Mouse (Mus musculus) kidney, embryonic 16.5 days (tissue): Measurements from ENCODE around the gene Hsd17b12. TPM values are rescaled to one million over a fixed set of nuclear protein-coding genes. Genes with fewer than 3 reads are reported as not detected.
A peak's percentile ranks its signal among the peaks of the same experiment; 100 is the strongest.

Source experiments
- ATAC-seq: fragments of 200-750 bp; cut with Nextera tagmentation; 2 replicates; pipeline ENCODE4 v1.8.0; 2017; ENCODE audit warnings: moderate TSS enrichment; ENCODE audit not compliant: low FRiP score, low TSS enrichment
- H3K27ac ChIP-seq: fragments of 300-500 bp; sonication (generic); 2 replicates; pipeline ENCODE4 v1.5.1; 2014; ENCODE audit warnings: low read length
- H3K27me3 ChIP-seq: fragments of 300-500 bp; sonication (generic); 2 replicates; pipeline ENCODE4 v1.6.1; 2014; ENCODE audit warnings: low read length, control low read depth, mixed read lengths; ENCODE audit not compliant: insufficient read depth
- H3K36me3 ChIP-seq: fragments of 300-500 bp; sonication (generic); 2 replicates; pipeline ENCODE4 v1.6.1; 2014; ENCODE audit warnings: low read length, control low read depth, mixed read lengths; ENCODE audit not compliant: insufficient read depth
- H3K4me1 ChIP-seq: fragments of 300-500 bp; sonication (generic); 2 replicates; pipeline ENCODE4 v1.6.1; 2014; ENCODE audit warnings: low read length, control low read depth, mixed read lengths; ENCODE audit not compliant: insufficient read depth
- H3K4me2 ChIP-seq: fragments of 300-500 bp; sonication (generic); replicated peaks from 2 replicates; pipeline ENCODE4 v1.6.1; 2014; ENCODE audit warnings: low read depth, low read length
- H3K4me3 ChIP-seq: fragments of 300-500 bp; sonication (generic); 2 replicates; pipeline ENCODE4 v1.5.1; 2014; ENCODE audit warnings: mild to moderate bottlenecking, low read length
- H3K9ac ChIP-seq: fragments of 300-500 bp; sonication (generic); replicated peaks from 2 replicates; pipeline ENCODE4 v1.6.1; 2014; ENCODE audit warnings: low read length
- H3K9me3 ChIP-seq: fragments of 300-500 bp; sonication (generic); 2 replicates; pipeline ENCODE4 v1.6.1; 2016; ENCODE audit warnings: low read length, control low read depth
- WGBS: fragments of 180-500 bp; shearing (Covaris S2); extraction: QIAGEN DNeasy Blood & Tissue Kit; methylation state at CpG from one replicate; pipeline ENCODE4 v1.1.7; 2014; 5-methylcytosine and 5-hydroxymethylcytosine counted together
- polyA plus RNA-seq: library from polyadenylated mRNA; unstranded; fragments of >200 nt; fragmentation: Nextera tagmentation; extraction: Ambion mirVana; gene quantifications from 2 replicates; pipeline ENCODE4 v1.2.1, GENCODE M21; 2015

Gene Hsd17b12
- 134 and 146 TPM in 2 replicates for polyA plus RNA-seq

DNA sequence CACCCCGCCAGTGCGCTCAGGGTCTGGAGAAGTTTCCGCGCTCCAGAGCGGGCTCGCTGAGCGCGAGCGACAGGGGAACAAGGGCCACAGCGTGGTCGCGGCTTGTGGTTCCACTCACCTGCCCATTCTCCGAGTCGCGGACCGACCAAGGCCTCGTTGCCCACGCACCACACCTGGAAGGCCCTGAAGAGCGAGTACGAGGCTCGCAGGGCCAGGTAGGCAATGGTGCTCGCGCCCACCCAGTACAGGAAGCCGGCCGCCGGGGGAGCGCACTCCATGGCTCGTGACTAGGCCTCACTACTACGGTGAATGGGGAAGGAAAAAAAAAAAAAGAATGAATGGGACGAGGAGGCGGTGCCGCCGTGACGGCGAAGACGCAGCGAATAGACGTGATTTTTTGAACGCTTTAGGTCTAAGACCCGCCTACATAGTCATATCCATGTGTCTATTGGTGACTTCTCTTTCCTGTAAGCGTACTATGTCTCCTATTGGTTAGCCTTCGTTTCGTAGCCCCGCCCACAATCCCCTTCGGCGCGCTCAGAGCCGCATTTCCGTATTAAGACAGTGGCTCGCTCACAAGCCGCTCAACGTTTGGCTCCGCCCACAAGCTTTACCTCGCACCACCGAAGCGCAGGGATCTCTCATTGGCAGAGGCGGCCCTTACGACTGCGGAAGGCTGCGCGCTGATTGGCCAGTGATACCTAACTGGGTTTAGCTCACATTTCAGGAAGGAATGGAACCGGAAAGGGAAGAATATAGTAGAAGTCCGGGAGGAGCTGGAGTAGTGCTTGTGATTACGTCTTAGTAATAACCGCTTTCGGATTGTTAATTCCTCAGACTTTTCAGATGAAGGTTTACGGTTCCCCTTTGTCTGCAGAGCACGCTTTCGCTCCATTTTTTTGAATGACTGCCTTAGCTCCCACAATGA lies at the start of gene Hsd17b12:
TSS of gene Hsd17b12 (minus strand) at position 373 of the 928 bp plus-strand sequence.
- peak; percentile 100 for ATAC-seq
- H3K36me3 ChIP-seq: no peaks in the 10 kb centered on the region
- H3K9me3 ChIP-seq: no peaks in the 10 kb centered on the region
- peak within 1 kb of the TSS; percentile 97 for H3K4me3 ChIP-seq
- peak within 1 kb of the TSS; percentile 72 for H3K4me2 ChIP-seq
- H3K27me3 ChIP-seq: no peaks in the 10 kb centered on the region
- H3K4me1 ChIP-seq: peaks cover 17% of the 10 kb centered on the region
- H3K9ac ChIP-seq: peak within 1 kb of the TSS; percentile 84
- WGBS: under 1% methylated on average over 69 of the region's 69 CpGs
- peak within 1 kb of the TSS; percentile 93 for H3K27ac ChIP-seq

DNA sequence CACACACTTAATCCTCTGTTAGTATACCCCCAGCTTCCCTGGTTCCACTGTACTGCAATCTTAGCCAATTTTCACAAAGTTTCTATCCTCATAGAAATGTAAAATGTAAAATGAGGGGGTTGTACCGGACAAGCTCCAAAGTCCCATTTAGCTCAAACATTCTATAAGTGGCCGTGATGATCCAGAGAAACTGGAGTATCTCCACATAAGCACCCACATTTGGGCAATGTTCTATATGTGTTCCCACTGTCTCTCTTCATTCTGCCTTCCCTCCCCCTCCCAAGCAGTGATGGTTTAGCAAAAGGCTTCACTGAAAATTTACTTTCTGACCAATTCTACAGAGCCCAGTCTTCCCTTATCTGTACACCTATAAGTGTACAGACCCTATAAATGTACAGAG lies 27.1 kb upstream of the Hsd17b12 start:
- no peaks in the 10 kb centered on the region for H3K36me3 ChIP-seq
- no peak overlapping the region for H3K4me2 ChIP-seq
- no peak overlapping the region for H3K4me3 ChIP-seq
- no peak overlapping the region for H3K27ac ChIP-seq
- WGBS: 79% methylated on average over 2 of the region's 2 CpGs
- no peak overlapping the region for H3K9ac ChIP-seq
- H3K4me1 ChIP-seq: no peaks in the 10 kb centered on the region
- no peak for ATAC-seq
- H3K27me3 ChIP-seq: peaks cover 32% of the 10 kb centered on the region
- no peaks in the 10 kb centered on the region for H3K9me3 ChIP-seq

DNA sequence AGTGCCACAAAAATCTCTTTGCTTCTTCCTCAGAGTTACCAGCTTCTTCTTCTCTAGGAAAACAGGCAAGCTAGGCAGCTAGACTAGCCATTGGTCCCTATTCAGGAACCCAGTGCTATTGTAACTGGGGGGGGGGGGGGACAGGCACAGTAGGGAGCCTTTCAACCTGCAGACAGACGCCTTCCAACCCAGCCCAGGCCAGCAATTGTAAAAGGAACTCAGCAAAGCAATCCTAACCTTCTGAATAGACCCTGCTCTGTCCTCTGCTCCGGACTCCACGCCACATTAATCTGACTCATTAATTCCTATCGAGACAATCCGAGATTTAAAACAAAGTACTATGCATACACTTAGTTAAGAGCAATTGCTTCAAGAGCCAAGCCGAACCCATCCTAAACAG lies 26.4 kb upstream of the Hsd17b12 start:
- WGBS: 14% methylated on average over 6 of the region's 6 CpGs
- Histone ChIP-seq H3K4me3 (no peak overlapping the region), H3K27ac (no peak overlapping the region), H3K4me1 (no peaks in the 10 kb centered on the region), H3K27me3 (peaks cover 30% of the 10 kb centered on the region), H3K36me3 (no peaks in the 10 kb centered on the region), H3K9me3 (no peaks in the 10 kb centered on the region), H3K4me2 (no peak overlapping the region), H3K9ac (no peak overlapping the region)
- ATAC-seq: no peak

DNA sequence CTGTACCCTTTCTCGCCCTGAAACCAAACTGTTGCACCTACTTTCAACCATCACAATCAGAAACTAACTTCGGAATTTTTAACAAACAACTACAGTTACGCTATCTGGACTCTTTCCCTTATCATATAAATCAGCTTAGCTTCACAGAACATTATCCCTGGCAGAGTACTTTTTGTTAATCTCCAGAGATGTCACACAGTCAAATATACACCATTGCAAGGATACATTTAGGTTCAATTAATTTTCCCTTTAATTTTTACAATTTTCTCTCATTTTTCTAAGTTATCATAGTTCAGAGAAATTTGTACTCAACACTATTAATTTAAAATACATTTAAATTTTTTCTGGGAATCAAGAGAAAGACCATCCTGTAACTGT lies 21.3 kb upstream of the Hsd17b12 start:
- Histone ChIP-seq H3K27ac (no peak overlapping the region), H3K4me1 (peaks cover 9% of the 10 kb centered on the region), H3K4me3 (peak overlapping the region; percentile 97), H3K9me3 (no peaks in the 10 kb centered on the region), H3K36me3 (no peaks in the 10 kb centered on the region), H3K4me2 (0 out of 2 replicates have a peak overlapping the region, but pooled peaks have one; percentile 23), H3K9ac (no peak overlapping the region; the same call in 1 of the 2 replicates), H3K27me3 (peaks cover 15% of the 10 kb centered on the region)
- ATAC-seq: 0 out of 2 replicates have a peak, but pooled peaks have one; percentile 25
- WGBS: 3% methylated on average over 3 of the region's 3 CpGs

DNA sequence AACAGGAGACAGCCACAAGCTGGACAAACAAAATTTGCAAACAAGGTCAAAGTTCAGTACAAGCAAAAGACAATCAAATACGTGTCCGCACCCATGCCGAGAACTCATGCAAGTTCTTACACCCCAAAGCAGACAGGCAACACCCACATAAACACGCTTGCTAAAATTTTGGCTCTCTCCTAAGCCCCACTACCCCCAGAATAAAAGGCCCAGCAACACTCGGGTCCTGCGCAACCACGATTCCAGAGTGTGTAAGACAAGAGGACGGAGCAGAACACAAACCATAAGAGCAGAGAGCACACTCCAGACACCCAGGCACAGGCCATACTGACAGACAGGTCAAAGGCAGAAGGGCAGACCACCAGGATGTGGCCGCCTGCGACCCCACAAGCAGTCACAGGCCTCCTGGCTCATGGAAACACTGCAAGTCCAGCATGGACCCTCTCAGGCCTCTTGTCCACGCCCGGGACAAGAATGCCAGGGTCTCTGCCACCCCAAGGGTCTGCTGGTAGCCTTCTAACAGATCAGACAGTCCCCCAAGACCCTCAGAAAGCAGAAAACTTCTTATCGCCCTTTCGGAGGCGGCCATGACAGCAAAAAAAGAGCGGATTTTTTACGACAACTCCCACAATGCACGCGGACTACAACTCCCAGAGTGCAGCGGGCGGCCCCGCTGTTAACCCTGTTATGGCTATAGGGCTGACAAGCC lies 20.7 kb upstream of the Hsd17b12 start:
- H3K4me2 ChIP-seq: peak overlapping the region; percentile 80
- peak overlapping the region; percentile 93 for H3K9ac ChIP-seq
- H3K36me3 ChIP-seq: no peaks in the 10 kb centered on the region
- H3K27ac ChIP-seq: 0 out of 2 replicates have a peak overlapping the region, but pooled peaks have one; percentile 15
- H3K4me3 ChIP-seq: peak overlapping the region; percentile 97
- peaks cover 9% of the 10 kb centered on the region for H3K4me1 ChIP-seq
- 1% methylated on average over 22 of the region's 22 CpGs for WGBS
- no peaks in the 10 kb centered on the region for H3K9me3 ChIP-seq
- ATAC-seq: peak; percentile 99
- peaks cover 12% of the 10 kb centered on the region for H3K27me3 ChIP-seq

DNA sequence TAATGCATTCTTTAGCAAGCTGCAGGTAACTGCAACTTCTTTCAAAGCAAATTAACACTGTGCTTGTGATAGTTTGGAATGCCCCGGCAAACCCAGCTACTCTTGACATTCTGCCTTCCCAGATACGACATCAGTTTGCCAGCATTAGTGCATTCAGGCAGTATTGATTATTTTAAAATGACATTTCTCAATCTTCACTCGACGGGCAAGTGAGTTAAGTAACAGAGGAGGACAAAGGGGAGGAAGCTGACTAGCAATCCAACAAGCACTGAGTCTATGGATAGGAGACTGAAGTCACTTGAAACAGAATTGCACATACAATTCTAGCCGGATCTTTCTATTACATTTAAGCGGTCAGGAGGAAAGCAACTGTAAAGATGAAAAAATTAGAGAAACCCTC lies 19.5 kb upstream of the Hsd17b12 start:
- ATAC-seq: no peak
- H3K36me3 ChIP-seq: no peaks in the 10 kb centered on the region
- peaks cover 2% of the 10 kb centered on the region; the same call in 1 of the 2 replicates for H3K27me3 ChIP-seq
- no peak overlapping the region for H3K9ac ChIP-seq
- no peak overlapping the region for H3K27ac ChIP-seq
- no peak overlapping the region for H3K4me3 ChIP-seq
- H3K9me3 ChIP-seq: no peaks in the 10 kb centered on the region
- 86% methylated on average over 6 of the region's 6 CpGs for WGBS
- peaks cover 9% of the 10 kb centered on the region for H3K4me1 ChIP-seq
- H3K4me2 ChIP-seq: 0 out of 2 replicates have a peak overlapping the region, but pooled peaks have one; percentile 7

DNA sequence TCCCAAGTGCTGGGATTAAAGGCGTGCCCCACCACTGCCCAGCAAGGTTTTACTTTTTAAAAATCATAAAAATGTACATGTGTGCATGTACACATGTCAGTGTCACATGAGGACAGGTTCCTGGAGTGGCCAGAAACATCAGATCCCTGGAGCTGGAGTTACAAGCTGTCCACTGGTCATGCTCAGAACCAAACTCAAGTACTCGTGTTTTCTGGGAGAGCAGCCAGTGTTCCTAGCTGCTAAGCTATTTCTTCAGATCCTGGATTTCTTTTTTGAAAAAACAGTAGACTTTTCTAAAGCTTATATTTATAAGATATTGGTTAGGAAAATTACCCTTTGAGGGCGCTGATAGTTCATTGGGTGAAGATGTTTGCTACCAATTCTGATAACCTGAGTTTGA lies 18.6 kb upstream of the Hsd17b12 start:
- Histone ChIP-seq H3K4me2 (no peak overlapping the region), H3K27me3 (peaks cover 2% of the 10 kb centered on the region; the same call in 1 of the 2 replicates), H3K9me3 (no peaks in the 10 kb centered on the region), H3K36me3 (no peaks in the 10 kb centered on the region), H3K4me1 (peaks cover 9% of the 10 kb centered on the region), H3K4me3 (no peak overlapping the region), H3K27ac (no peak overlapping the region), H3K9ac (no peak overlapping the region)
- ATAC-seq: no peak
- 93% methylated on average over 3 of the region's 3 CpGs for WGBS

DNA sequence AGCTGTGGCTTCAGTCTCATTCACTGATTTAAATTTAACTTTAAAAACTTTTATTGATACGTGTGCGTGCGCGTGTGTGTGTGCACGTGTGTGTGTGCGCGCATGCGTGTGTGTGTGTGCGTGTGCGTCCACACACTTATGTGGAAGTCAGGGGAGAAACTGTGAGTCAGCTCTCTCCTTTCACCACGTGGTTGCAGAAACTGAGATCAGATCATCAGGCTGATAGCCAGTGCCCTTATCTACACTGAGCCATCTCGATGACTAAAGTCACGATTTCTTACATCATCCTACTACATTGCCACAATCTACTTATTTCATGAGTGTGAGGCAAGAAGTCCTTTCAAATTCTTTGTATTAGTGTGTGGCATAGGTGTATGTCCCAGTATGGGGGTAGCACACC lies 15.8 kb upstream of the Hsd17b12 start:
- no peak for ATAC-seq
- Histone ChIP-seq H3K36me3 (no peaks in the 10 kb centered on the region), H3K4me1 (peaks cover 9% of the 10 kb centered on the region), H3K27ac (no peak overlapping the region), H3K9ac (no peak overlapping the region), H3K4me3 (no peak overlapping the region), H3K4me2 (no peak overlapping the region), H3K27me3 (no peaks in the 10 kb centered on the region), H3K9me3 (no peaks in the 10 kb centered on the region)
- 93% methylated on average over 13 of the region's 13 CpGs for WGBS

DNA sequence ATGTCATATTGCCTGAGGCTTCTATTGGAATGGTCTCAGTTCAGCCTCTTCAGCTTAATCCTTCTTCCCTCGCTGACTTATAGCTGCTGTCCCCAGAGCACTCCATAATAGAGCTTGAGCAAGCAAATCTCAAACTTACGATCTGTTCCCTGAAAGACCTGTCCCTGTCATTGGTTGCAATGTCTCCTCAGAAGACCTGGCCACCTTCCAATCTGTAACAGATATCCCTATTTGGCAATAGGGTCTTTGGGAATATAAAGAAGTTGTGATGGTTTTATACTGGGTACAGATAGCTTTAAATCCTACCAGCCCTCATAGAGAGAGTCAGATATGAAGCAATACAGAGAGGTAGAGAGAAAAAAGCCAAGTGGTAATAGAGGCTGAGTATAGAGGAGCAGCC lies 5.4 kb upstream of the Hsd17b12 start:
- Histone ChIP-seq H3K36me3 (no peaks in the 10 kb centered on the region), H3K4me3 (no peak overlapping the region), H3K9ac (no peak overlapping the region), H3K9me3 (no peaks in the 10 kb centered on the region), H3K4me2 (no peak overlapping the region), H3K27ac (no peak overlapping the region), H3K4me1 (peaks cover 3% of the 10 kb centered on the region; the same call in 1 of the 2 replicates), H3K27me3 (peaks cover 4% of the 10 kb centered on the region; the same call in 1 of the 2 replicates)
- ATAC-seq: no peak
- 67% methylated on average over 2 of the region's 2 CpGs for WGBS
